Mouse (Mus musculus) heart, embryonic 15.5 days (tissue): ENCODE measurements around the gene Cog4. TPM values are rescaled to one million over a fixed set of nuclear protein-coding genes. Genes with fewer than 3 reads are reported as not detected.

Experiments
- ATAC-seq: fragments of 200-750 bp; cut with Nextera tagmentation; replicated peaks from 2 replicates; pipeline ENCODE4 v1.8.0; 2017; ENCODE audit warnings: low read depth, moderate TSS enrichment; ENCODE audit not compliant: insufficient number of reproducible peaks, insufficient read depth, low FRiP score
- H3K27ac ChIP-seq: fragments of 300-500 bp; sonication (generic); 2 replicates; pipeline ENCODE4 v1.5.1; 2015; ENCODE audit warnings: mild to moderate bottlenecking, inconsistent platforms
- H3K27me3 ChIP-seq: fragments of 300-500 bp; sonication (generic); 2 replicates; pipeline ENCODE4 v1.6.1; 2015; ENCODE audit warnings: inconsistent platforms
- H3K36me3 ChIP-seq: fragments of 300-500 bp; sonication (generic); 2 replicates; pipeline ENCODE4 v1.6.1; 2015; ENCODE audit warnings: mild to moderate bottlenecking, inconsistent platforms
- H3K4me1 ChIP-seq: fragments of 300-500 bp; sonication (generic); replicated peaks from 2 replicates; pipeline ENCODE4 v1.6.1; 2015; ENCODE audit warnings: inconsistent platforms
- H3K4me2 ChIP-seq: fragments of 300-500 bp; sonication (generic); 2 replicates; pipeline ENCODE4 v1.6.1; 2015; ENCODE audit warnings: inconsistent platforms, mild to moderate bottlenecking, moderate library complexity
- H3K4me3 ChIP-seq: fragments of 300-500 bp; sonication (generic); 2 replicates; pipeline ENCODE4 v1.5.1; 2015; ENCODE audit warnings: mild to moderate bottlenecking, inconsistent platforms
- H3K9ac ChIP-seq: fragments of 300-500 bp; sonication (generic); 2 replicates; pipeline ENCODE4 v1.6.1; 2015; ENCODE audit warnings: mild to moderate bottlenecking, inconsistent platforms
- H3K9me3 ChIP-seq: fragments of 300-500 bp; sonication (generic); replicated peaks from 2 replicates; pipeline ENCODE4 v1.6.1; 2016; ENCODE audit warnings: inconsistent platforms
- WGBS: fragments of 180-500 bp; shearing (Covaris S2); methylation state at CpG from one replicate; pipeline ENCODE4 v1.1.7; 2015; ENCODE audit warnings: mixed read lengths; 5-methylcytosine and 5-hydroxymethylcytosine counted together
- polyA plus RNA-seq: library from polyadenylated mRNA; unstranded; fragments of >200 nt; fragmentation: Nextera tagmentation; extraction: Ambion mirVana; gene quantifications from 2 replicates; pipeline ENCODE4 v1.2.1, GENCODE M21; 2015

The Cog4 gene
- polyA plus RNA-seq, 1 experiment from 2014 or later, result 53.9 TPM

DNA sequence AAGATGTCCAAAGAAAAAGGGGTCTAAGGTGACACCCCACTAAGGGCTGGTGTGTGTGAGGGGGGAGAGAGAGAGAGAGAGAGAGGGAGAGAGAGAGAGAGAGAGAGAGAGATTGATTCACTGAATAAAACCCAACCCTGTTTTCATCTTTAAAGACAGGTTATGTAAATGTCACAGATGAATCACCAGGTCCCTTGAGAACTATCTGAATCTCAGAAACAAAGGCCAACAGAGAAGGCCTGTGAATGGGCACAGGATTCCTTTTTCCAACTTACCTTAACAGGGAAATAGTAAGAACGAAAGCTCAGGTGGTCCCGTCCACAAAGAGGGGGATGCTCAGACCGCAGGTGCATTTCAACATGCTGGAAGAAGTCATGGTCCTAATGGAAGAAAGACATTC is 35.3 kb upstream of the Cog4 start:
- no peak for ATAC-seq
- 96% methylated on average over 3 of the region's 3 CpGs for WGBS
- Histone ChIP-seq H3K36me3 (peaks cover 70% of the 10 kb centered on the region), H3K9ac (no peak overlapping the region), H3K4me3 (no peak overlapping the region), H3K27me3 (no peaks in the 10 kb centered on the region), H3K27ac (no peak overlapping the region), H3K4me2 (no peak overlapping the region), H3K4me1 (peaks cover 27% of the 10 kb centered on the region), H3K9me3 (no peaks in the 10 kb centered on the region)

DNA sequence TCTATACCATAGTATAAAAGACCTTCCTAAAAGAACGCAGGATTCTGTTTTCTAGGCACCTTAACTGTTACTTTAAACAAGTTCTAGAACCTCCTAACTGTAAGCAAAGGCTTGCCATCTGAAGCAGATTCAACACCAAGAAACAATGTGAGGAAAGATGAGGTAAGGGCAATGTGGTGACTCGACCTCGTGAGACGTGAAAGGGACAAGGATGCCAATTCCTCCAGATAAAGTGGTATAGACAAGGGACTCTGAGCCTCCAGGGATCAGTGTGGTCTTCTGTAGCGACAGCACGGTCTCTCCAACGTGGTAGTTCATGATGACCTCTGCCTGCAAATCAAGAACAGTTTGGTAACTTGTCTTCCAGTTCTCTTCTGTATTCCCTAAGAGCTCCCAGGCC is 34.6 kb upstream of the Cog4 start:
- no peaks in the 10 kb centered on the region for H3K27me3 ChIP-seq
- H3K4me3 ChIP-seq, result no peak overlapping the region
- peaks cover 29% of the 10 kb centered on the region for H3K4me1 ChIP-seq
- no peaks in the 10 kb centered on the region for H3K9me3 ChIP-seq
- no peak overlapping the region for H3K9ac ChIP-seq
- no peak overlapping the region for H3K4me2 ChIP-seq
- H3K27ac ChIP-seq, result no peak overlapping the region
- H3K36me3 ChIP-seq, result peaks cover 77% of the 10 kb centered on the region
- no peak for ATAC-seq
- WGBS, result 88% methylated on average over 7 of the region's 7 CpGs

DNA sequence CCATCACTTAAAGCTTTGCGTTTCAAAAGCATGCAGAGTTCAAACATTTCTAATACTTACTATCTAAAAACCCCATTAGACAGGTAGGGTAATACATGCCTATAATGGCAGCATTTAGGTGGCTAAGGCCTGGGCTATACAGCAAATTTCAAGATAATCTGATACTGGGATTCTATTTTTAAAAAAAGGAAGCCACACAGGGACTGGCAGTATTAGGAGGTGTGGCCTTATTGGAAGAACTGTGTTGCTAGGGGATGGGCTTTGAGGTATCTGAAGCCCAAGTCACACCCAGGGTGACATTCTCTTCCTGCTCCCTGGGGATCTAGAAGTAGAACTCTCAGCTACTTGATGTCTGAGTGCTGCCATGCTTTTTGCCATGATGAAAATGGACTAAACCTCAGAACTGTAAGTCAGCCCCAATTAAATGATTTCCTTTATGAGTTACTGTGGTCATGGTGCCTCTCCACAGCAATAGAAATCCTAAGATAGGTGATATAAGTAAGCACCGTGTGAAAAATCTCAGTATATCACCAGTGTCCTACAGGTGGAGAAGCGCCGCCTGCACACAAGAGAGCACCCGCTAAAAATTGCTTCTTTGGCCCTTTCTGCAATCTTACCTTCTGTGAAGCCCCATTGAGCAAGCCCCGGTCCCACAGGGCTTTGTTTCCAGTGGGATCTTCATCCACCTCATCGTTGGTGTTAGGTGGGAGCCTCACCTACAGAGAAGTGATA is 33.9 kb upstream of the Cog4 start:
- no peak for ATAC-seq
- H3K9me3 ChIP-seq, result no peaks in the 10 kb centered on the region
- H3K4me1 ChIP-seq, result peaks cover 29% of the 10 kb centered on the region
- H3K27me3 ChIP-seq, result no peaks in the 10 kb centered on the region
- H3K9ac ChIP-seq, result no peak overlapping the region
- WGBS, result 94% methylated on average over 7 of the region's 7 CpGs
- no peak overlapping the region for H3K27ac ChIP-seq
- H3K4me2 ChIP-seq, result no peak overlapping the region
- peaks cover 84% of the 10 kb centered on the region for H3K36me3 ChIP-seq
- H3K4me3 ChIP-seq, result no peak overlapping the region

DNA sequence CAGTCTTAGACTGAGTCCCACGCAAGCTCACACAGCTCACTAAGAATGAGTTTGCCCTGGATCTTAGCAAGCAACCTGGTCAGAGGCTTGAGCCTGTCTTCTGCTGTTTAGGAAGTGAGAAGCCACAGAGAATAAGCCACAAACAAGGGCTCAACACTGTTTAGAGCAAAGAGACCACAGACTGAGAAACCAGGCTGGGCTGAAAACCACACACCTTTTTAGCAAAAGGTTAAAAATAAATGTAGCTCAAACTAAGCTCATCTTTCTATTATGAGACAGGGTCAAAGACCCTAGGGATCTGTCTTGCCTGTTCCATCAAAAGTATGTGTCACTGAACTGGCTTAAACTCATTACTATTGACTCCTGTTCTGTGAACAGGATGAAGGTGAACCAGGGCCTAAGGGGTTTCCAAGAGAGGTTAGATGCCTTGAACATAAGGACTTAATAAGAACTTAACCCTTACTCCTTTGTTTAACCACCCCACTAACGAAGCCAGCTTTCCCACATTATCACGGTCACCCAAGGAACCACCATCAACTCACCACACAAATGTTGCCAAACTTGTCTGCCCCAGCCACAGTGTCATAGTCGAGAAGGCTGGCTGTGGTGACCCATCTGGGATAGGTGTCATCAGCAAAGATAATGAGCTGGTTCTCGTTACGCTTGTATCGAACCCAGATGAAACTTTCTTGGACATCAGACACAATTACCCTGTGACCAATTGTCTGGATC is 33.2 kb upstream of the Cog4 start:
- H3K36me3 ChIP-seq, result peaks cover 91% of the 10 kb centered on the region
- H3K9me3 ChIP-seq, result no peaks in the 10 kb centered on the region
- H3K9ac ChIP-seq, result no peak overlapping the region
- 89% methylated on average over 7 of the region's 7 CpGs for WGBS
- H3K4me1 ChIP-seq, result peaks cover 27% of the 10 kb centered on the region
- no peak overlapping the region for H3K4me2 ChIP-seq
- no peak overlapping the region for H3K4me3 ChIP-seq
- no peak for ATAC-seq
- H3K27ac ChIP-seq, result no peak overlapping the region
- no peaks in the 10 kb centered on the region for H3K27me3 ChIP-seq

DNA sequence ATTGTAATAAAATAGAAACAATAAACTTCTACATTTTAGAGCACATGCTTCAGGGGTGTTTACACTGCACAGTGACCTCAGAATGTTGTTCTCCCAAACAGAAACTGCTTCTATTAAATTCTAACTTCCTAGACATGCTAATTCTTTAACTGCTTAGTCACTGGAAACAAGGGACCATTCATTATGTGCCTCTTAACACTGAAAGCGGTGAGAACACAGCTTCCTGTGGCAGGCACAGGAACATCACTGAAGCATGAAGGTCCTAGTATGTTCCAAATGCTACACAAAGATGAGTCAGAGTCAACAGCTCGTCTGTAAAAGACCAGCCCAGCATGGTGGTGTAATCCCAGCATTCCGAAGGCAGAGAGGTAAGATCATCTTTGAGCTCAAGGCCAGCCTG is 31.1 kb upstream of the Cog4 start:
- Histone ChIP-seq H3K9me3 (no peaks in the 10 kb centered on the region), H3K36me3 (peaks cover 98% of the 10 kb centered on the region), H3K4me1 (peaks cover 7% of the 10 kb centered on the region; the same call in 1 of the 2 replicates), H3K27ac (no peak overlapping the region), H3K4me2 (no peak overlapping the region), H3K27me3 (no peaks in the 10 kb centered on the region), H3K9ac (no peak overlapping the region), H3K4me3 (no peak overlapping the region)
- WGBS, result 63% methylated on average over 3 of the region's 3 CpGs
- no peak for ATAC-seq

DNA sequence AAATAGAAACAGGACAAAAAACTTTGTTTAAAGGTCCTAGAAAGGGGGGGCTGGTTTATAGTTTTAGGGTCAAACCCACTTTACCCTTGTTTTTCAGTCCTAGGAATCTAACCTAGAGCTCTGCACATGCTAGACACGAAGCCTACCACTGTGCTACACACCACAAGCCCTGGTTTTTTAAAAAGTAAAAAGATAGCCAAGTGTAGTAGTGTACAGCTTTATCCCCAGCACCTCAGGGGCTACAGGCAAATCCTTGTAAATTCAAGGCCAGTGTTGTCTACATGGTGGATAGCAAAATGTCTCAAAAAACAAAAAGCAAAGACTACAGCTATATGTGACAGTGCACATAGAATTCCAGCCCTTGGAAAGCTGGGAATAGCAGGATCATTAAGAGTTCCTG is 29.4 kb upstream of the Cog4 start:
- no peak for ATAC-seq
- Histone ChIP-seq H3K4me3 (no peak overlapping the region), H3K4me1 (peaks cover 6% of the 10 kb centered on the region; the same call in 1 of the 2 replicates), H3K36me3 (peaks cover 98% of the 10 kb centered on the region), H3K9ac (no peak overlapping the region), H3K27ac (no peak overlapping the region), H3K9me3 (no peaks in the 10 kb centered on the region), H3K27me3 (no peaks in the 10 kb centered on the region), H3K4me2 (no peak overlapping the region)
- 83% methylated on average over 1 of the region's 1 CpGs for WGBS

DNA sequence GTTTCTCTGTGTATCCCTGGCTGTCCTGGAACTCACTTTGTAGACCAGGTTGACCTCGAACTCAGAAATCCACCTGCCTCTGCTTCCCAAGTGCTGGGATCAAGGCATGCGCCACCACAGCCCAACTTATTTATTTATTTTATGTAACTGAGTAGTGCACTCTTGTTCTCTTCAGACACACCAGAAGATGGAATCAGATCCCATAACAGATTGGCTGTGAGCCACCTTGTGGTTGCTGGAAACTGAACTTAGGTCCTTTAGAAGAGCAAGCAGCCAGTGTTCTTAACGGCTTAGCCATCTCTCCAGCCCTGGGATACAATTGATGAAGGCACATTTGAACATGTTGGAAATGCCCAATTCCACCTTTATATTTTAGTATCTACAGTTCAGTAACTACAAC is 27.8 kb upstream of the Cog4 start:
- H3K36me3 ChIP-seq, result peaks cover 98% of the 10 kb centered on the region
- H3K4me2 ChIP-seq, result no peak overlapping the region
- no peak overlapping the region for H3K9ac ChIP-seq
- no peaks in the 10 kb centered on the region for H3K9me3 ChIP-seq
- H3K4me3 ChIP-seq, result no peak overlapping the region
- H3K27me3 ChIP-seq, result no peaks in the 10 kb centered on the region
- peaks cover 6% of the 10 kb centered on the region; the same call in 1 of the 2 replicates for H3K4me1 ChIP-seq
- 79% methylated on average over 3 of the region's 3 CpGs for WGBS
- no peak for ATAC-seq
- H3K27ac ChIP-seq, result no peak overlapping the region

DNA sequence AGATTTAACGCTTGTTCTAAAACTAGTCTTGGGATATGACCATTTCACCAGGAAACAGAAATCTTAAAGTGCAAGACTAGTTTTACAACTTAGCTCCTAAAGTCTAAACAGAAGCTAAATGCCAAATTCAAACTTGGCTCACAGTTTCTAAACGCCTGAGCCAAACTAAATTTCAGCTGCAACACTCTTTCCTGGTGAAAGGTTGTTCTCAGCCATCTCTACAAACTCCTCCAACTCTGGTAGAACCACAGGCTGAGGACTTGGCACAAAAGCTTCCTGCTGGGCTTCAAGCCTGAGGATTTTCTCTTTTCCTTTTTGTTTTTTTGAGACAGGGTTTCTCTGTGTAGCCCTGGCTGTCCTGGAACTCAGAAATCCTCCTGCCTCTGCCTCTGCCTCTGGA is 26.1 kb upstream of the Cog4 start:
- Histone ChIP-seq H3K9ac (no peak overlapping the region), H3K4me1 (peaks cover 6% of the 10 kb centered on the region; the same call in 1 of the 2 replicates), H3K4me2 (no peak overlapping the region), H3K9me3 (no peaks in the 10 kb centered on the region), H3K36me3 (peaks cover 96% of the 10 kb centered on the region), H3K27me3 (no peaks in the 10 kb centered on the region), H3K27ac (no peak overlapping the region), H3K4me3 (no peak overlapping the region)
- 87% methylated on average over 2 of the region's 2 CpGs for WGBS
- ATAC-seq, result no peak

DNA sequence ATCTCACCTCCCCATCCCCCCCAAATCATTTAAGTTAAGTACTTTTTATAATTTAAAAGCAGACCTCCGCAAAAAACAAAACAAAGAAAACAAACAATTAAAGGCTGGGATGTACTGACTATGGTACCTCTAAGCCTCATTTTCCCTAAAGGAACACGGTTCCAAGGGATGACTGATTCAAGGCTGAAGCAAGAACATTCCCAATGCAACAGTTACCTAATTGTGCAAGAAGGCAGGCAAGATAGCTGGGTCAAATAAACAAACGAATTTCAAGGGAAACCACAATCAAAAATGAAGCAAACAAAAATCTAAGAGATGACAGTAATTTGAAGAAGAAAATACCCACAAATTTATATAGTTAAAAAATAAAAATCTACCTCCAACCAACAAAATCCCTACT is 24.4 kb upstream of the Cog4 start:
- Histone ChIP-seq H3K4me2 (no peak overlapping the region), H3K4me1 (no peaks in the 10 kb centered on the region), H3K9me3 (no peaks in the 10 kb centered on the region), H3K27me3 (no peaks in the 10 kb centered on the region), H3K9ac (no peak overlapping the region), H3K36me3 (peaks cover 98% of the 10 kb centered on the region), H3K27ac (no peak overlapping the region), H3K4me3 (no peak overlapping the region)
- 88% methylated on average over 3 of the region's 3 CpGs for WGBS
- no peak for ATAC-seq

DNA sequence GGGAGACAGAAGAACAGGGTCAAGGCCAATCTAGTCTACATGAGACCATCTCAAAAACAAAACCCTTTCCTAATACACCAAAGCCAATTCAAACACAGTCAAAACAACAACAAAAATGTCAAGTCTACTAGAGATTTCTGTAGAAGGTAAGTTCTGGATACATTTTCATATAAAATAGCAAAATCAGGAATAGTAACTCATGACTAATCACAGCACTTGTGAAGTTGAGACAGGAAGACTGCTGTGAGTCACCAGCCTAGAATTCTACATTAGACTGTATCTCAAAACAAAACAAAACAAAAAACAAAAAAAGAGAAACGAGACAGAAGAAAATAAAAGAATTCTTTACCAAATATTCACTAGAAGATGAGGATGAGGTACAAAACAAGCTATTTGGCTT is 21.5 kb upstream of the Cog4 start:
- peaks cover 91% of the 10 kb centered on the region for H3K36me3 ChIP-seq
- no peaks in the 10 kb centered on the region for H3K9me3 ChIP-seq
- no peaks in the 10 kb centered on the region for H3K27me3 ChIP-seq
- no peak overlapping the region for H3K4me3 ChIP-seq
- ATAC-seq, result no peak
- WGBS, result 75% methylated on average over 1 of the region's 1 CpGs
- no peak overlapping the region for H3K9ac ChIP-seq
- no peak overlapping the region for H3K27ac ChIP-seq
- H3K4me2 ChIP-seq, result no peak overlapping the region
- no peaks in the 10 kb centered on the region for H3K4me1 ChIP-seq

DNA sequence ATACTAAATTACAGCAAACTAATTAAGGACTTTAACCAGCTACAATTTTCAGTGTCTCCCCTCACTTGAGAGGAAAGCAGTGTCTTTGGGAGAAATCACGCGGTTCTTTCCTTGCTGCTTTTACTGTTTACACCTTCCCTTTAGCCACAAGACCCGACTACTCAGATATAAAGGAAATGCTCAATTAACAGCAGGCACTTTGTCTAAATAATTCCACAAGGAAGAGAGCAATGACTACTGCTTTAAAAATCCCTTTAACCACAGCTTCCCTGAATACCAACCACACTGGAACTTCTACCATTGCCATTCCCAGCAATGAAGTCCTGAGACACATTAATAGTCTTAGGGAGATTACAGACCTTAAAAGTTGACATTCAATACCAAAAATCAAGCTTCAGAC is 17.9 kb upstream of the Cog4 start:
- WGBS, result 79% methylated on average over 3 of the region's 3 CpGs
- Histone ChIP-seq H3K27me3 (no peaks in the 10 kb centered on the region), H3K9ac (no peak overlapping the region), H3K9me3 (no peaks in the 10 kb centered on the region), H3K27ac (no peak overlapping the region), H3K36me3 (peaks cover 88% of the 10 kb centered on the region), H3K4me1 (no peaks in the 10 kb centered on the region), H3K4me2 (no peak overlapping the region), H3K4me3 (no peak overlapping the region)
- no peak for ATAC-seq

DNA sequence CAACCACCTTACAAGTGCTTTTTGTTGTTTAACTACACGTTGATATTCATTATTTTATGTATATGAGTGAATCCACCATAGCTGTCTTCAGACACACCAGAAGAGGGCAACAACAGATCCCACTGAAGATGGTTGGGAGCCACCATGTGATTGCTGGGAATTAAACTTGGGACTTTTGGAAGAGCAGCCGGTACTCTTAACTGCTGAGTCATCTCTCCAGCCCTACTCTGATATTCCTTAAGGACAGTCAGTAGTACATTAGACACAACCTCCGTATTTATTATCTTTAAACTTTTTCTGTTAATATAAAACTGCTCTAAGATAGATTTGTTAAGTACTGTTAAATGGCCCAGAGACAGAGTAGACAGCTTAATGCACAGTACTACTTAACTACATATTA is 14.4 kb upstream of the Cog4 start:
- no peaks in the 10 kb centered on the region for H3K27me3 ChIP-seq
- no peak overlapping the region for H3K4me2 ChIP-seq
- no peaks in the 10 kb centered on the region for H3K4me1 ChIP-seq
- no peak overlapping the region for H3K9ac ChIP-seq
- WGBS, result 81% methylated on average over 3 of the region's 3 CpGs
- no peak overlapping the region for H3K27ac ChIP-seq
- H3K4me3 ChIP-seq, result no peak overlapping the region
- no peaks in the 10 kb centered on the region for H3K9me3 ChIP-seq
- H3K36me3 ChIP-seq, result peaks cover 87% of the 10 kb centered on the region
- ATAC-seq, result no peak
